Mouse (Mus musculus): ENCODE results near the gene Vwa5b2. TPM values are rescaled to one million over a fixed set of nuclear protein-coding genes. Genes with fewer than 3 reads are reported as not detected.

The Vwa5b2 gene
- polyA plus RNA-seq, 1 experiment from 2014 or later = 0.21 TPM

GRCm38 (mm10) chr16:20565075-20565474, 24.2 kb upstream of the Vwa5b2 start:
- H3K27ac ChIP-seq (replicated peaks) = no peak overlapping the region
- no peak for ATAC-seq (ENCODE audit: insufficient read depth)
- WGBS (ENCODE audit: insufficient replicate concordance) = 55% methylated on average over 1 of the region's 1 CpGs
- peaks cover 30% of the 10 kb centered on the region for H3K36me3 ChIP-seq (replicated peaks)
- no peaks in the 10 kb centered on the region for H3K9me3 ChIP-seq (replicated peaks)
- H3K4me1 ChIP-seq (replicated peaks) = no peaks in the 10 kb centered on the region
- no peak overlapping the region for H3K4me3 ChIP-seq (replicated peaks)
- H3K9ac ChIP-seq = no peak overlapping the region
- no peak overlapping the region for H3K4me2 ChIP-seq
- no peaks in the 10 kb centered on the region for H3K27me3 ChIP-seq

- peak overlapping the region; percentile 68 for H3K4me2 ChIP-seq
- no peak for ATAC-seq (ENCODE audit: insufficient read depth)
- H3K4me1 ChIP-seq (replicated peaks) = peaks cover 37% of the 10 kb centered on the region
- no peak overlapping the region for H3K9ac ChIP-seq
- peaks cover 85% of the 10 kb centered on the region for H3K27me3 ChIP-seq
- H3K4me3 ChIP-seq (replicated peaks) = peak overlapping the region; percentile 40
- no peaks in the 10 kb centered on the region for H3K36me3 ChIP-seq (replicated peaks)
- H3K27ac ChIP-seq (replicated peaks) = no peak overlapping the region
- H3K9me3 ChIP-seq (replicated peaks) = no peaks in the 10 kb centered on the region
- under 1% methylated on average over 39 of the region's 39 CpGs for WGBS (ENCODE audit: insufficient replicate concordance)
Measured at GRCm38 (mm10) chr16:20589939-20590679, 838 bp downstream of the Vwa5b2 start.

- Histone ChIP-seq H3K4me2 (peak overlapping the region; percentile 68), H3K36me3 (replicated peaks) (no peaks in the 10 kb centered on the region), H3K4me1 (replicated peaks) (peaks cover 42% of the 10 kb centered on the region), H3K9me3 (replicated peaks) (no peaks in the 10 kb centered on the region), H3K27me3 (peaks cover 80% of the 10 kb centered on the region), H3K9ac (no peak overlapping the region), H3K27ac (replicated peaks) (no peak overlapping the region), H3K4me3 (replicated peaks) (peak overlapping the region; percentile 40)
- WGBS (ENCODE audit: insufficient replicate concordance) = 1% methylated on average over 17 of the region's 17 CpGs
- ATAC-seq (ENCODE audit: insufficient read depth) = no peak
Measured at GRCm38 (mm10) chr16:20590680-20591038, 1.4 kb downstream of the Vwa5b2 start.

- Histone ChIP-seq H3K4me1 (replicated peaks) (peaks cover 48% of the 10 kb centered on the region), H3K27ac (replicated peaks) (no peak overlapping the region), H3K9ac (no peak overlapping the region), H3K4me2 (peak overlapping the region; percentile 68), H3K27me3 (peaks cover 76% of the 10 kb centered on the region), H3K4me3 (replicated peaks) (0 out of 2 replicates have a peak overlapping the region, but pooled peaks have one; percentile 4), H3K9me3 (replicated peaks) (no peaks in the 10 kb centered on the region), H3K36me3 (replicated peaks) (no peaks in the 10 kb centered on the region)
- ATAC-seq (ENCODE audit: insufficient read depth) = no peak
- 5% methylated on average over 48 of the region's 48 CpGs for WGBS (ENCODE audit: insufficient replicate concordance)
Measured at GRCm38 (mm10) chr16:20591076-20591705, 1.9 kb downstream of the Vwa5b2 start.

- Histone ChIP-seq H3K4me2 (peak overlapping the region; percentile 48), H3K27ac (replicated peaks) (peak overlapping the region; percentile 45; the same call in 1 of the 2 replicates), H3K36me3 (replicated peaks) (no peaks in the 10 kb centered on the region), H3K4me1 (replicated peaks) (peaks cover 49% of the 10 kb centered on the region), H3K9ac (no peak overlapping the region; the same call in 1 of the 2 replicates), H3K9me3 (replicated peaks) (no peaks in the 10 kb centered on the region), H3K27me3 (peaks cover 48% of the 10 kb centered on the region), H3K4me3 (replicated peaks) (no peak overlapping the region)
- WGBS (ENCODE audit: insufficient replicate concordance) = 23% methylated on average over 7 of the region's 7 CpGs
- ATAC-seq (ENCODE audit: insufficient read depth) = peak; percentile 91
Measured at GRCm38 (mm10) chr16:20595060-20595673, 5.9 kb downstream of the Vwa5b2 start.

GRCm38 (mm10) chr16:20595737-20596136, 6.5 kb downstream of the Vwa5b2 start:
- Histone ChIP-seq H3K4me3 (replicated peaks) (no peak overlapping the region), H3K27me3 (peaks cover 45% of the 10 kb centered on the region), H3K27ac (replicated peaks) (peak overlapping the region; percentile 45; the same call in 1 of the 2 replicates), H3K36me3 (replicated peaks) (no peaks in the 10 kb centered on the region), H3K4me1 (replicated peaks) (peaks cover 43% of the 10 kb centered on the region), H3K9ac (no peak overlapping the region), H3K9me3 (replicated peaks) (no peaks in the 10 kb centered on the region), H3K4me2 (peak overlapping the region; percentile 48)
- peak; percentile 58 for ATAC-seq (ENCODE audit: insufficient read depth)
- WGBS (ENCODE audit: insufficient replicate concordance) = 38% methylated on average over 4 of the region's 4 CpGs

- Histone ChIP-seq H3K9me3 (replicated peaks) (no peaks in the 10 kb centered on the region), H3K9ac (no peak overlapping the region), H3K27me3 (peaks cover 35% of the 10 kb centered on the region), H3K4me1 (replicated peaks) (peaks cover 35% of the 10 kb centered on the region), H3K27ac (replicated peaks) (no peak overlapping the region), H3K36me3 (replicated peaks) (no peaks in the 10 kb centered on the region), H3K4me2 (no peak overlapping the region), H3K4me3 (replicated peaks) (no peak overlapping the region)
- no peak for ATAC-seq (ENCODE audit: insufficient read depth)
- 36% methylated on average over 7 of the region's 7 CpGs for WGBS (ENCODE audit: insufficient replicate concordance)
Measured at GRCm38 (mm10) chr16:20596687-20597441, 7.6 kb downstream of the Vwa5b2 start.

GRCm38 (mm10) chr16:20600511-20600910, 11.2 kb downstream of the Vwa5b2 start:
- Histone ChIP-seq H3K4me2 (no peak overlapping the region), H3K36me3 (replicated peaks) (peaks cover 12% of the 10 kb centered on the region), H3K27ac (replicated peaks) (no peak overlapping the region), H3K4me1 (replicated peaks) (peaks cover 18% of the 10 kb centered on the region), H3K27me3 (0 out of 2 replicates have a peak, but pooled peaks cover 8% of the 10 kb centered on the region), H3K4me3 (replicated peaks) (no peak overlapping the region), H3K9ac (no peak overlapping the region), H3K9me3 (replicated peaks) (no peaks in the 10 kb centered on the region)
- no peak for ATAC-seq (ENCODE audit: insufficient read depth)
- WGBS (ENCODE audit: insufficient replicate concordance) = 69% methylated on average over 5 of the region's 5 CpGs

- Histone ChIP-seq H3K36me3 (replicated peaks) (peaks cover 35% of the 10 kb centered on the region), H3K4me2 (no peak overlapping the region), H3K4me1 (replicated peaks) (peaks cover 9% of the 10 kb centered on the region; the same call in 1 of the 2 replicates), H3K9me3 (replicated peaks) (no peaks in the 10 kb centered on the region), H3K27me3 (0 out of 2 replicates have a peak, but pooled peaks cover 5% of the 10 kb centered on the region), H3K9ac (no peak overlapping the region), H3K27ac (replicated peaks) (no peak overlapping the region), H3K4me3 (replicated peaks) (no peak overlapping the region)
- WGBS (ENCODE audit: insufficient replicate concordance) = 78% methylated on average over 9 of the region's 9 CpGs
- ATAC-seq (ENCODE audit: insufficient read depth) = no peak
Measured at GRCm38 (mm10) chr16:20604705-20605104, 15.4 kb downstream of the Vwa5b2 start.

GRCm38 (mm10) chr16:20610501-20611356, 21.5 kb downstream of the Vwa5b2 start:
- H3K4me1 ChIP-seq (replicated peaks) = peaks cover 39% of the 10 kb centered on the region
- H3K9me3 ChIP-seq (replicated peaks) = no peaks in the 10 kb centered on the region
- peak; percentile 47; the same call in 1 of the 2 replicates for ATAC-seq (ENCODE audit: insufficient read depth)
- H3K4me2 ChIP-seq = peak overlapping the region; percentile 93
- H3K9ac ChIP-seq = peak overlapping the region; percentile 74
- WGBS (ENCODE audit: insufficient replicate concordance) = under 1% methylated on average over 28 of the region's 28 CpGs
- peak overlapping the region; percentile 77 for H3K27ac ChIP-seq (replicated peaks)
- peak overlapping the region; percentile 83 for H3K4me3 ChIP-seq (replicated peaks)
- no peaks in the 10 kb centered on the region for H3K27me3 ChIP-seq
- H3K36me3 ChIP-seq (replicated peaks) = peaks cover 21% of the 10 kb centered on the region
